ENCODE assay signal across 8 mouse cellular contexts in the genomic region with DNA sequence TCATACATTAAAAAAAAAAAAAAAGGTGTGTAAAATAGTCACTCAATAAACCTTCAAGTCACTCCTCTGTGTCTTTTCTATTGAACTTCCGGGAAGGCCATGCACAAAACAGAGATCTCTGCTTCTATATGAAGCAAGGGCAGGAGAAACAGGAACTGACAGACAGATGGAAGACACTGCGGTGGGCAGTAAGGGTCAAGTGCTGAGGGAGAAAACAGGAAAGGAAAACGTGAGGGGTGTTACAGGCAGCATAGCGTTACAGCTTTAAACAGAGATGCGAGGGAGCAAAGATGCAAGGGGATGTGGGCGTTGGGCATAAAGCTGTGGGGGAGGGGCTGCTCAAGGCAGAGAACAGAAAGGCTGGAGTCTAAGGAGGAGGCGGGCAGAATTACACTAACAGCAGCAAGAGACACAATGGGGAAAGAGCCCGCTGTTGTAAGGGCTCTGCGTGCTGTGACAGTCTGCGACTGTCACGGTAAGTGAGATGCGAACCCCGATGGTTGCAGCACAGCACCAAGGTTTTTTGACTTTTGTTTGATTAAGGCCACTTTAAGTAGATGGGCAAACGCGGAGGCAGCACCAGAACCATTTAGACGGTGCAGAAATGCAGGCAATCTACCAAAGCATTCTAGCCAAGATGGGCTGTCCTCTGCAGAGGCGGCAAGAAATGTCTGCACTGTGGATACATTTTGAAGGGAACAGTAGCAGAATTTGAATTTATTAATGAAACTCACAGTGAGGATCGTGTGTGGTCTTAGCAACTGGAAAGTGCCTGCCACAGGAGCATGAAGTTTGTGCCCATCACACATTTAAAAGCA.
DNase-seq lines count a peak whose midpoint lies in the region; ATAC-seq and TF ChIP-seq lines count a peak whose summit lies in the region.

No protein-coding gene starts in this region.

- DNase-seq in kidney, postnatal 0 days (ENCODE audit: low spot score): peak; percentile 80
- DNase-seq in kidney, adult 11 months: no peak
- peak; percentile 72 for DNase-seq in hindbrain, embryonic 14.5 days (ENCODE audit: low spot score)
- DNase-seq in adipocyte (ENCODE audit: low spot score): no peak

- H3K4me1 ChIP-seq in kidney, postnatal 0 days (replicated peaks; ENCODE audit: insufficient read depth, low read length): peaks cover 5% of the 10 kb centered on the region; the same call in 1 of the 2 replicates
- H3K4me1 ChIP-seq in cortical plate, adult 2 months (ENCODE audit: control insufficient read depth, insufficient read depth, low read length): peaks cover 2% of the 10 kb centered on the region; the same call in 1 of the 2 replicates
- H3K4me1 ChIP-seq in hindbrain, embryonic 14.5 days (replicated peaks; ENCODE audit: control insufficient read depth, insufficient read depth, low read length): peaks cover 16% of the 10 kb centered on the region
- peaks cover 53% of the 10 kb centered on the region for H3K4me1 ChIP-seq in liver, embryonic 12.5 days
- H3K4me1 ChIP-seq in neural tube, embryonic 14.5 days (ENCODE audit: control insufficient read depth, insufficient read depth, low read length): peaks cover 7% of the 10 kb centered on the region; the same call in 1 of the 2 replicates

- H3K36me3 ChIP-seq in kidney, postnatal 0 days (ENCODE audit: insufficient read depth, low read length): no peaks in the 10 kb centered on the region
- no peaks in the 10 kb centered on the region for H3K36me3 ChIP-seq in hindbrain, embryonic 14.5 days (replicated peaks; ENCODE audit: control insufficient read depth, insufficient read depth)
- no peaks in the 10 kb centered on the region for H3K36me3 ChIP-seq in liver, embryonic 12.5 days
- no peaks in the 10 kb centered on the region for H3K36me3 ChIP-seq in neural tube, embryonic 14.5 days (ENCODE audit: control insufficient read depth, insufficient read depth, low read length)

- WGBS in kidney, postnatal 0 days: 15% methylated on average over 18 of the region's 18 CpGs
- 11% methylated on average over 18 of the region's 18 CpGs for whole genome bisulfite sequencing in hindbrain, embryonic 14.5 days
- WGBS in liver, embryonic 12.5 days (ENCODE audit: insufficient replicate concordance): 23% methylated on average over 18 of the region's 18 CpGs
- WGBS in neural tube, embryonic 14.5 days: 11% methylated on average over 18 of the region's 18 CpGs

- no peak overlapping the region for H3K9ac ChIP-seq in kidney, postnatal 0 days (ENCODE audit: low read depth, low read length)
- peak overlapping the region; percentile 62 for H3K9ac ChIP-seq in hindbrain, embryonic 14.5 days
- no peak overlapping the region for H3K9ac ChIP-seq in liver, embryonic 12.5 days
- peak overlapping the region; percentile 53; the same call in 1 of the 2 replicates for H3K9ac ChIP-seq in neural tube, embryonic 14.5 days (replicated peaks; ENCODE audit: low read depth, low read length)

- peak overlapping the region; percentile 50 for H3K4me2 ChIP-seq in kidney, postnatal 0 days (ENCODE audit: low read length)
- peak overlapping the region; percentile 59 for H3K4me2 ChIP-seq in hindbrain, embryonic 14.5 days (replicated peaks)
- H3K4me2 ChIP-seq in liver, embryonic 12.5 days: peak overlapping the region; percentile 52
- H3K4me2 ChIP-seq in neural tube, embryonic 14.5 days (ENCODE audit: low read depth, low read length): peak overlapping the region; percentile 52

- TF ChIP-seq CTCF in kidney, postnatal 0 days (IDR thresholded peaks at IDR 0.05; ENCODE audit: low read depth): no peak
- no peak for TF ChIP-seq CTCF in cortical plate, adult 2 months (IDR thresholded peaks at IDR 0.05; ENCODE audit: extremely low read depth, insufficient read depth, low read length)

- no peak for ATAC-seq in kidney, postnatal 0 days (replicated peaks; ENCODE audit: low FRiP score, low read depth)
- ATAC-seq in hindbrain, embryonic 14.5 days (ENCODE audit: low FRiP score): peak; percentile 87
- no peak for ATAC-seq in liver, embryonic 12.5 days
- peak; percentile 83 for ATAC-seq in neural tube, embryonic 14.5 days (ENCODE audit: low read depth)
- no peak for ATAC-seq in erythroblast, adult 5-6 weeks (replicated peaks; ENCODE audit: low FRiP score, poor library complexity, severe bottlenecking)

- no peaks in the 10 kb centered on the region for H3K9me3 ChIP-seq in kidney, postnatal 0 days (replicated peaks; ENCODE audit: low read length)
- no peaks in the 10 kb centered on the region for H3K9me3 ChIP-seq in hindbrain, embryonic 14.5 days (ENCODE audit: control insufficient read depth, low read length)
- H3K9me3 ChIP-seq in liver, embryonic 12.5 days (replicated peaks): no peaks in the 10 kb centered on the region
- no peaks in the 10 kb centered on the region for H3K9me3 ChIP-seq in neural tube, embryonic 14.5 days (ENCODE audit: control insufficient read depth, low read length)

- no peaks in the 10 kb centered on the region for H3K27me3 ChIP-seq in kidney, postnatal 0 days (ENCODE audit: insufficient read depth, low read length)
- no peaks in the 10 kb centered on the region for H3K27me3 ChIP-seq in hindbrain, embryonic 14.5 days (ENCODE audit: control insufficient read depth, insufficient read depth, low read length)
- no peaks in the 10 kb centered on the region for H3K27me3 ChIP-seq in liver, embryonic 12.5 days (replicated peaks)
- no peaks in the 10 kb centered on the region for H3K27me3 ChIP-seq in neural tube, embryonic 14.5 days (ENCODE audit: control insufficient read depth, insufficient read depth, low read length)

- 0 out of 2 replicates have a peak overlapping the region, but pooled peaks have one; percentile 11 for H3K4me3 ChIP-seq in kidney, postnatal 0 days (replicated peaks; ENCODE audit: low read depth, low read length)
- H3K4me3 ChIP-seq in cortical plate, adult 2 months (ENCODE audit: insufficient read depth, low read length): no peak overlapping the region
- H3K4me3 ChIP-seq in hindbrain, embryonic 14.5 days (replicated peaks; ENCODE audit: low read length): peak overlapping the region; percentile 29
- peak overlapping the region; percentile 19; the same call in 1 of the 2 replicates for H3K4me3 ChIP-seq in liver, embryonic 12.5 days
- peak overlapping the region; percentile 21 for H3K4me3 ChIP-seq in neural tube, embryonic 14.5 days (ENCODE audit: low read depth, low read length)

- TF ChIP-seq POLR2A in cortical plate, adult 2 months (IDR thresholded peaks at IDR 0.05; ENCODE audit: extremely low read depth, insufficient read depth, low read length): no peak

- H3K27ac ChIP-seq in kidney, postnatal 0 days: no peak overlapping the region
- H3K27ac ChIP-seq in cortical plate, adult 2 months (ENCODE audit: insufficient read depth, low read length): peak overlapping the region; percentile 26; the same call in 1 of the 2 replicates
- peak overlapping the region; percentile 72 for H3K27ac ChIP-seq in hindbrain, embryonic 14.5 days
- no peak overlapping the region for H3K27ac ChIP-seq in liver, embryonic 12.5 days
- no peak overlapping the region for H3K27ac ChIP-seq in neural tube, embryonic 14.5 days (ENCODE audit: low read depth, low read length)

Comparison
In these comparisons a context has a peak if more than half of its experiments do, and no peak if none do; other contexts are left out.
1. DNase-seq: peak in kidney, postnatal 0 days (single experiment) and hindbrain, embryonic 14.5 days (single experiment); none in kidney, adult 11 months (single experiment) and adipocyte (single experiment).
2. ATAC-seq: peak in hindbrain, embryonic 14.5 days (single experiment) and neural tube, embryonic 14.5 days (single experiment); none in kidney, postnatal 0 days (single experiment), liver, embryonic 12.5 days (single experiment) and erythroblast, adult 5-6 weeks (single experiment).
3. H3K27ac ChIP-seq: peak in cortical plate, adult 2 months (single experiment) and hindbrain, embryonic 14.5 days (single experiment); none in kidney, postnatal 0 days (single experiment), liver, embryonic 12.5 days (single experiment) and neural tube, embryonic 14.5 days (single experiment).
4. H3K9ac ChIP-seq: peak in hindbrain, embryonic 14.5 days (single experiment) and neural tube, embryonic 14.5 days (single experiment); none in kidney, postnatal 0 days (single experiment) and liver, embryonic 12.5 days (single experiment).
5. Peak in every context shown above with its lines, with median percentiles within 50 percentile points of each other: H3K4me2 ChIP-seq.